Mouse (Mus musculus) hindbrain, embryonic 14.5 days (tissue): ENCODE results near the gene Lrwd1. TPM values are rescaled to one million over a fixed set of nuclear protein-coding genes. Genes with fewer than 3 reads are reported as not detected.

ENCODE experiments used
- ATAC-seq: fragments of 200-750 bp; cut with Nextera tagmentation; 2 replicates; pipeline ENCODE4 v1.8.0; 2017; ENCODE audit warnings: moderate number of reproducible peaks, mild to moderate bottlenecking, moderate TSS enrichment, moderate library complexity; ENCODE audit not compliant: low FRiP score
- DNase-seq: peaks from one replicate; pipeline ENCODE4 v3.0.0-alpha.2; 2015; ENCODE audit warnings: low spot score
- H3K27ac ChIP-seq: fragments of 300-500 bp; sonication (generic); 2 replicates; pipeline ENCODE4 v1.5.1; 2014; ENCODE audit warnings: mild to moderate bottlenecking, moderate library complexity
- H3K27me3 ChIP-seq: fragments of 300-500 bp; sonication (generic); 2 replicates; pipeline ENCODE4 v1.6.1; 2014; ENCODE audit warnings: mild to moderate bottlenecking, low read length, mixed read lengths; ENCODE audit not compliant: control insufficient read depth, insufficient read depth
- H3K36me3 ChIP-seq: fragments of 300-500 bp; sonication (generic); replicated peaks from 2 replicates; pipeline ENCODE4 v1.6.1; 2014; ENCODE audit not compliant: control insufficient read depth, insufficient read depth
- H3K4me1 ChIP-seq: fragments of 300-500 bp; sonication (generic); replicated peaks from 2 replicates; pipeline ENCODE4 v1.6.1; 2014; ENCODE audit warnings: antibody characterized with exemption, low read length, mixed read lengths; ENCODE audit not compliant: control insufficient read depth, insufficient read depth
- H3K4me2 ChIP-seq: fragments of 300-500 bp; sonication (generic); replicated peaks from 2 replicates; pipeline ENCODE4 v1.6.1; 2014; ENCODE audit warnings: mild to moderate bottlenecking, moderate library complexity
- H3K4me3 ChIP-seq: fragments of 300-500 bp; sonication (generic); replicated peaks from 2 replicates; pipeline ENCODE4 v1.5.1; 2014; ENCODE audit warnings: mild to moderate bottlenecking, low read length
- H3K9ac ChIP-seq: fragments of 300-500 bp; sonication (generic); 2 replicates; pipeline ENCODE4 v1.6.1; 2014
- H3K9me3 ChIP-seq: fragments of 300-500 bp; sonication (generic); 2 replicates; pipeline ENCODE4 v1.6.1; 2016; ENCODE audit warnings: low read length; ENCODE audit not compliant: control insufficient read depth
- WGBS: fragments of 180-500 bp; shearing (Covaris S2); extraction: QIAGEN DNeasy Blood & Tissue Kit; methylation state at CpG from one replicate; pipeline ENCODE4 v1.1.7; 2014; 5-methylcytosine and 5-hydroxymethylcytosine counted together
- polyA plus RNA-seq: library from polyadenylated mRNA; unstranded; fragments of >200 nt; fragmentation: Nextera tagmentation; extraction: Ambion mirVana; gene quantifications from 2 replicates; pipeline ENCODE4 v1.2.1, GENCODE M21; 2014

Gene Lrwd1
- polyA plus RNA-seq, 1 experiment from 2014 or later: 20.5 TPM

- 6% methylated on average over 21 of the region's 21 CpGs for WGBS
- peak overlapping the region; percentile 53 for H3K27ac ChIP-seq
Observed at GRCm38 (mm10) chr5:136084891-136085651, 50.8 kb downstream of the Lrwd1 start.

GRCm38 (mm10) chr5:136084144-136084881, 51.6 kb downstream of the Lrwd1 start:
- 0 out of 2 replicates have a peak overlapping the region, but pooled peaks have one; percentile 17 for H3K27ac ChIP-seq
- WGBS: 3% methylated on average over 23 of the region's 23 CpGs
- H3K36me3 ChIP-seq: no peaks in the 10 kb centered on the region
- H3K27me3 ChIP-seq: no peaks in the 10 kb centered on the region
- H3K9ac ChIP-seq: peak overlapping the region; percentile 62
- H3K4me3 ChIP-seq: peak overlapping the region; percentile 48
- ATAC-seq (peak; percentile 28), DNase-seq (peak; percentile 30)
- H3K9me3 ChIP-seq: no peaks in the 10 kb centered on the region
- H3K4me1 ChIP-seq: peaks cover 18% of the 10 kb centered on the region
- H3K4me2 ChIP-seq: peak overlapping the region; percentile 82

More at GRCm38 (mm10) chr5:136084891-136085651, 50.8 kb downstream of the Lrwd1 start:
- H3K9ac ChIP-seq: peak overlapping the region; percentile 53
- DNase-seq (peak; percentile 56), ATAC-seq (peak; percentile 28; the same call in 1 of the 2 replicates)
- no peaks in the 10 kb centered on the region for H3K9me3 ChIP-seq
- peak overlapping the region; percentile 48 for H3K4me3 ChIP-seq
- H3K4me2 ChIP-seq: peak overlapping the region; percentile 82
- H3K36me3 ChIP-seq: no peaks in the 10 kb centered on the region
- H3K4me1 ChIP-seq: peaks cover 18% of the 10 kb centered on the region
- H3K27me3 ChIP-seq: no peaks in the 10 kb centered on the region

GRCm38 (mm10) chr5:136083669-136084107, 52.2 kb downstream of the Lrwd1 start, which contains the start of gene Rasa4:
Gene Rasa4 (plus strand): TSS chr5:136083916.
- no peaks in the 10 kb centered on the region for H3K27me3 ChIP-seq
- no peaks in the 10 kb centered on the region for H3K36me3 ChIP-seq
- peak within 1 kb of the TSS; percentile 62 for H3K9ac ChIP-seq
- DNase-seq: peak; percentile 92
- WGBS: 0% methylated on average over 23 of the region's 28 CpGs
- ATAC-seq: peak; percentile 97
- H3K4me3 ChIP-seq: peak within 1 kb of the TSS; percentile 48
- 0 out of 2 replicates have a peak within 1 kb of the TSS, but pooled peaks have one; percentile 17 for H3K27ac ChIP-seq
- H3K4me2 ChIP-seq: peak within 1 kb of the TSS; percentile 82
- no peaks in the 10 kb centered on the region for H3K9me3 ChIP-seq
- H3K4me1 ChIP-seq: peaks cover 18% of the 10 kb centered on the region

DNA sequence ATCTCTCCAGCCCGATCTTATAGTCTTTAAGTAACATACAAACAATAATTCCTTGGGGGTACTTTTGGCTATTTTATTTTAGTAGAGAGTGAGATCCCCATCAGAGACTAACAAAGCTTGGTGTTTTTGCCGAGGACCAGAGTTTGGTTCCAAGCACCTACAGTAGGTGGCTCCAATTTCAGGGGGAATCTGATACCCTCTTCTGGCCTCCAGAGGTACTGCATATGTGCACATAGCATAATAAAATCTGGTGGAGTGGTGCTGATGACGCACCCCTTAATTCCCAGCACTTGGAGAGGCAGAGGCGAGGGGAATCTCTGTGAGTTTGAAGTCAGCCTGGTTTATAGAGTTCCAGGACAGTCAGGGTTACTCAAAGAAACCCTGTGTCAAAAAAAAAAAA, 53.5 kb downstream of the Lrwd1 start:
- no peaks in the 10 kb centered on the region for H3K9me3 ChIP-seq
- no peaks in the 10 kb centered on the region for H3K27me3 ChIP-seq
- DNase-seq: no peak
- H3K4me1 ChIP-seq: peaks cover 18% of the 10 kb centered on the region
- H3K4me3 ChIP-seq: no peak overlapping the region
- H3K4me2 ChIP-seq: no peak overlapping the region
- no peaks in the 10 kb centered on the region for H3K36me3 ChIP-seq
- whole genome bisulfite sequencing: 71% methylated on average over 4 of the region's 4 CpGs
- no peak overlapping the region for H3K27ac ChIP-seq
- no peak overlapping the region for H3K9ac ChIP-seq
- no peak for ATAC-seq

DNA sequence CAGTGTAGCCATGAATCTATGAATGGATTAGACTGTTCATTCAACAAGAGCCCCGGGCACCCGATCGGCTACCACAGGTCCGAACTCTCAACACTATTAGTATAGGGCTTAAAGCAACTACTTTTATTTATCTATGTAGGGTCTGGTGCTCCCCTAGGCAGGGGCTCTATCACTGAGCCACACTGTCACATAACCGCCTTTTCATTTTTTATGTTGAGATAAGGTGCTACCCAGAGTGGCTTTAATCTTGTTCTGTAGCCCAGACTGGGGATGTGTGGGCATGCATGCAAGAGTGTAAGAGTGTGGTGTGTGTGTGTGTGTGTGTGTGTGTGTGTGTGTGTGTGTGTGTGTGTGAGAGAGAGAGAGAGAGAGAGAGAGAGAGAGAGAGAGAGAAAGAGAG, 57.7 kb downstream of the Lrwd1 start:
- H3K4me3 ChIP-seq: no peak overlapping the region
- no peak overlapping the region for H3K4me2 ChIP-seq
- no peak overlapping the region for H3K27ac ChIP-seq
- H3K9me3 ChIP-seq: no peaks in the 10 kb centered on the region
- 94% methylated on average over 5 of the region's 5 CpGs for WGBS
- no peaks in the 10 kb centered on the region for H3K36me3 ChIP-seq
- no peaks in the 10 kb centered on the region; the same call in 1 of the 2 replicates for H3K27me3 ChIP-seq
- H3K4me1 ChIP-seq: no peaks in the 10 kb centered on the region
- DNase-seq: no peak
- H3K9ac ChIP-seq: no peak overlapping the region
- no peak for ATAC-seq

DNA sequence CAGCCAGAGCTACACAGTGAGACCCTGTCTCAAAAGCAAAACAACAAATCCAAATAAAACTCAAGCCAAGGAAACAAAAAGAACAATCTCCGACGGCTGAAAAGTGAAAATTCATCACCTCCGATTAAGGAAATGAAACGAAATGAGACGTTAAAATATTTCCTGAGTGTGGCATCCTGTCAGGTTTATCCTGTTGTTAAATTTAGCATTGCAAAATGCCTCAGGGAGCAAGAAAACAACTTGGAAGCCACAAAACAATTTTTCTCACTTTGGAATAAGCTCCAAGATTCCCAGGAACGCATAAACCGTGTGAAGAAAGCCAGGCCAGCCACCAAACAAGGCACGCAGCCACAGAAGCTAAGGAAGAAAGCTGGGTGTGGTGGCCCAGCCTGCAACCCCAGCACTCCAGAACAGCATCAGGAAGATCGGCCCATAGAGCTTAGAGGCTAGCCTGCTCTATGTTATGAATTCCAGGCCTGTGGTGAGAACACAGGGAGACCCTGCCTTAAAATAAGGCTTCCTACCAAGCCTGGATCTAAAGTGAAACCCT, 58.8 kb downstream of the Lrwd1 start:
- 89% methylated on average over 9 of the region's 9 CpGs for WGBS
- Histone ChIP-seq H3K27me3 (no peaks in the 10 kb centered on the region; the same call in 1 of the 2 replicates), H3K4me1 (no peaks in the 10 kb centered on the region), H3K4me2 (no peak overlapping the region), H3K36me3 (no peaks in the 10 kb centered on the region), H3K9me3 (no peaks in the 10 kb centered on the region), H3K9ac (no peak overlapping the region), H3K27ac (no peak overlapping the region), H3K4me3 (no peak overlapping the region)
- ATAC-seq (no peak), DNase-seq (no peak)

DNA sequence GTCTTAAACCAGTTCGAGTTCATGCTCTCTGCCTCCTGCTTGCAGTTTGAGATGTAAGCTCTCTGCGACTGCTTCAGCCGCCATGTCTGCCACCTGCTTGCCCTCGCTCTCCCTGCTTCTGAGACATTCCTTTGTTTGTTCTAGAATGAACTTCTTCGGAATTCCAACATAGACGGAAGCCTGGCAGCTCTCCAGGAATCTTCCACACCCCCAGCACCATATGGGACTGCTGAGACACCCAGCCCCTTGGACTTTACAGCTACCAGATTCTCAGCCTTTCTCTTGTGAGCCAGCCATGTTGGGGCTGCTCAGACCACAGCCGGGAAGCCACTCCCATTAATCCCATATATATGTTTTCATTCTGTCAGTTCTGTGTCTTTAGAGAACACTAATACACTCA, 59.6 kb downstream of the Lrwd1 start:
- Histone ChIP-seq H3K4me1 (no peaks in the 10 kb centered on the region), H3K36me3 (no peaks in the 10 kb centered on the region), H3K9me3 (no peaks in the 10 kb centered on the region), H3K27ac (no peak overlapping the region), H3K27me3 (no peaks in the 10 kb centered on the region; the same call in 1 of the 2 replicates), H3K4me3 (no peak overlapping the region), H3K4me2 (no peak overlapping the region), H3K9ac (no peak overlapping the region)
- DNase-seq (no peak), ATAC-seq (no peak)
- 51% methylated on average over 7 of the region's 7 CpGs for WGBS

GRCm38 (mm10) chr5:136075076-136075475, 60.8 kb downstream of the Lrwd1 start:
- Histone ChIP-seq H3K27ac (no peak overlapping the region), H3K4me1 (no peaks in the 10 kb centered on the region), H3K27me3 (no peaks in the 10 kb centered on the region; the same call in 1 of the 2 replicates), H3K9ac (no peak overlapping the region), H3K36me3 (no peaks in the 10 kb centered on the region), H3K4me2 (no peak overlapping the region), H3K4me3 (no peak overlapping the region), H3K9me3 (no peaks in the 10 kb centered on the region)
- DNase-seq (no peak), ATAC-seq (no peak)
- 94% methylated on average over 5 of the region's 5 CpGs for WGBS

GRCm38 (mm10) chr5:136073526-136073925, 62.3 kb downstream of the Lrwd1 start:
- 69% methylated on average over 11 of the region's 11 CpGs for WGBS
- Histone ChIP-seq H3K27ac (no peak overlapping the region), H3K9ac (no peak overlapping the region), H3K36me3 (no peaks in the 10 kb centered on the region), H3K4me3 (no peak overlapping the region), H3K4me2 (no peak overlapping the region), H3K27me3 (no peaks in the 10 kb centered on the region; the same call in 1 of the 2 replicates), H3K4me1 (no peaks in the 10 kb centered on the region), H3K9me3 (no peaks in the 10 kb centered on the region)
- ATAC-seq (no peak), DNase-seq (no peak)
